Mouse (Mus musculus): ENCODE data around the gene Camsap1.

Camsap1 gene

GRCm38 (mm10) chr2:25977587-25978239 lies 5.4 kb downstream of the Camsap1 start:
- no peak for DNase-seq

DNA sequence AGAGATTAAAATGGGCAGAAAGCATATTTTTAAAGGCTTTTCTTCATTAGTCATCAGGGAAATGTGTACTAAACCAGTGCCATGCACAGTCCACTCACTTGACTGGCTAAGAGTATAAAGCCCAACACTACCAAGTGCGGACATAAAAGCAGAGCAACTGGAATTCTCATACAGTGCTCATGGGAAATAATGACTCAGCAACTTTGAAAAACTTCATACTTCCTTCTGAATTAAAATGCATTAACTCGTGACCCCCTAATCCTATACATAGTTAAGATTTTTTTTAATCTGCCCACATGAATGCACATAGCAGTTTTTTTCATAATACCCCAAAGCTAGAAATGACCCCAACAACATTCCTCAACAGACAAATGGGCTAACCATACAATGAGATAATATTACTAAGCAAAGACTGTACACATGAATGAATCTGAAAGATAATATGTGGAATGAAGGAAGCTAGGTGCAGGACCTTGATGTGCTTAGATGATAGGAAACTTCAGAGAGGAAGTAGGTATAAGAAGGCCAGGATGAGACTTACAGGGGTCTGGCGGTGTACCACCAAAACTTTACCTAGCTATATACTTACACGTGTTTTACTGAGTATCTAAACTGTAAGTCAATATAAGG lies 7.8 kb downstream of the Camsap1 start:
- DNase-seq = no peak

DNA sequence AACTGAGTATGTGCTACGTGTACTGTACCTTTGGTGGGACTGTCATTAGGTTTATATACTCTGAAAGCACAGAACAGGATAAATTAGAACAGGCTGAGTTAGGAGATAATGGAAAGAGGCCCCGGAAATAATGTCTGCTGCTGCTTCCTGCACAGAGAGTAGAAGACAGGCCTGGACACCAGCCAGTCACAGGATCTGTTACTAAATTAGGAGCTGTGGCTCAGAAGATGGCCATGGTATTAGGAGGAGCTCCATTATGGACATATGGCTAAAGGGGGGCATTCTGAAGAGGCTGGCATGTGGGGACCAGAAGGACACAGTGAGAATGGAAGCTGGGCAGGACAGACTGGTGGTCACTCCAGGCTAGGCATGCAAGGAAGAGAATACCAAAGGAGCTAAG lies 12.7 kb downstream of the Camsap1 start:
- peak; percentile 70 for DNase-seq

DNA sequence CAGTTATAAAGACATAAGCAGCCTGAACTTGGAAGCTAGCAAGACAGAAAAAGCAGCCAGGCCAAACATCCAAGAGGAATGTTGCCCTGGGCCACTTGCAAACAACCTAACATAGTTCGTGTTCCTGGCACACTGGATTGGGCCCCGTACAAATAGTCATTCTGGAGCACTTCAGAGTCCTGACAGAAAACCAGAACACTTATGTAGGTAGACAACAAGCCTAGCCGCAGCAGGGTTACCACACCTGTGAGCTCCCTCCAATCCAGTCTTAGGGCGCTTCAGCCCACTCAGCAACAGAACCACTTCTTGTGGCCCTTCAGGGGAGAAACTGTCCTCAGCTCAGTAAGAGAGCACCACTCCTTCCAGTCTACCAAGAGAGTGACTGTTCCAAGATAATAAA lies 13.8 kb downstream of the Camsap1 start:
- DNase-seq = no peak

DNA sequence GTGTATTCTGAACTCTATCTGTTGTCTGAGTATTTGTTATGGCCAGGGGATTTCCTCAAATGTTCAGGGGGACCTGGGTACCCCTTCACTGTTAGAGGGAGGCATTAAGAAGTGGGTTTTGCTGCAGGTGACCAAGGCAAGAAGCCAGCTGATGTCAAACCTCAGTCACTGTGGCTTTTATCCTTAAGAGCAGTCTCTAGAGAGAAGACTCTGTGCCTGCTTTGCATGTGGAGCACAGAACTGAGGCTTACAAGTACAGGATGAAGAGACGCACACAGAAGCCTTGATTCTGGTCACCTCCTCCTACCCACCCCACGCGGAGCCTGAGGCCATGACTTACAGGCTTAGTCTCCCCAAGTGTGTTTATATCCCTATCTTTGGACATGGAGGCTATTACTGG lies 33.8 kb downstream of the Camsap1 start:
- no peak for DNase-seq

- no peak for DNase-seq
These were observed 35.1 kb downstream of the Camsap1 start for GRCm38 (mm10) chr2:25947950-25948349.

GRCm38 (mm10) chr2:25943822-25944221 lies 39.3 kb downstream of the Camsap1 start:
- DNase-seq = no peak

DNA sequence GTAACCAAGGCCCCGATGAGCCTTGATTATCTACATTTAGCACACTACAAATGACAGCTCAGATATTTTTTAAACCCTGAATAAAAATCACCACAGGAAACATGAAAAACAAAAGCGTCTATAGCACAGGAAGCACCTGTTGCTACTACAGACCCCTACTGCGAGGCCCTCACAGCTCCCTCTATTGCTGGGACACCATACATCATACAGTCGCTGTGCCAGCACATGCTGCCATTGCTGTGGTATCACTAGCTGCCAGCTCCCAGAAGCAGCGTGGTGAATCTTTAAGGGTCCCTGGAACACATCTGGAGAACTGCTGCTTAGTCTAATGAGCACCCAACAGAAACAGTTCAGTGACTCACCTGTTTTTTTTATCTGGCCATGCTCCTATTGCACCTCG lies 42.6 kb downstream of the Camsap1 start:
- DNase-seq = no peak

DNA sequence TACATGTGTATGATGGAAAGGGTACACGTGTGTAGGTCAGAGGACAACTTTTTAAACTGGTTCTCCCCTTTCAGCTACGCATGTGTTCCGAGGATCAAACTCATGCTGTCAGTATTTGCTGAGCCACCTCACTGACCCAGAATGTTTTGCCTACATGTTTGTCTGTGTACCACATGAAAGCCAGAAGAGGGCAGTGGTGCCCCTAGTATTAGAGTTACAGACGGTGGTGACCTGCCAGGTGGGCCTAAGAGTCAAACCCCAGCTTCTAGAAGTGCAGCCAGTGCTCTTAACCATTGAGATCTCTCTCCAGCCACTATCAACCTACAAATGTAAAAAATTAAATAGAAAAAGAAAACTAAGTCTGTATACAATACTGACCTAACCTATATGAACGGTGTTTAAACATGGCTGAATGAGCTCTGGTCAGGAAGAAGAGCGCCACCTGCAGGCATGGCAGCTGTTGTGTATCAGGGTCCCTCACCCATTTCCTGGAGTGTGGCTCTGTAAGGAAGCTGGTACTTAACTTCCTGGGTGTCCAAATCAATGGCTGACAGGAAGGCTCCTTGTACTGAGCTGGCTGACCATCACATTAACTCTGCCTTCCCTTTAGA lies 51.7 kb downstream of the Camsap1 start:
- no peak for DNase-seq

- DNase-seq = no peak
These were observed 55.3 kb downstream of the Camsap1 start for GRCm38 (mm10) chr2:25927821-25928220.

DNA sequence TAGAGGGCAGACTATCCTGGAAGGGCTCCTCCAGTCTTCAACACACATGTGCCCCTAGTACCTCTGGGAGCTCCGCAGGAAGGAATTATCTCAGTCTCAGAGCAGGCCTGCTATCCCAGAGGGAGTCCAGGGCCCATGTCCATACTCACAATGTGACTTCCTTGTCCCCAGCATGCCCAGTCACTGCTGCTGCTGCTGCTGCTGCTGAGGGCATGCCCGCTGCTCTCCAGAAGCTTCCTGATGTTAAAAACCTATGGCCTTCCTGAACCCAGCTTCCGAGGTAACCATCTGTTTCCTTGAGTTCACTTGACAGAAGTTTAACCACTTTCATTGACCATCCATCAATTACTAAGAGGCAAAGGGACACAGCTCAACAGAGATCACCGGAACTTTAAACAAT lies 58.1 kb downstream of the Camsap1 start:
- DNase-seq = no peak

DNA sequence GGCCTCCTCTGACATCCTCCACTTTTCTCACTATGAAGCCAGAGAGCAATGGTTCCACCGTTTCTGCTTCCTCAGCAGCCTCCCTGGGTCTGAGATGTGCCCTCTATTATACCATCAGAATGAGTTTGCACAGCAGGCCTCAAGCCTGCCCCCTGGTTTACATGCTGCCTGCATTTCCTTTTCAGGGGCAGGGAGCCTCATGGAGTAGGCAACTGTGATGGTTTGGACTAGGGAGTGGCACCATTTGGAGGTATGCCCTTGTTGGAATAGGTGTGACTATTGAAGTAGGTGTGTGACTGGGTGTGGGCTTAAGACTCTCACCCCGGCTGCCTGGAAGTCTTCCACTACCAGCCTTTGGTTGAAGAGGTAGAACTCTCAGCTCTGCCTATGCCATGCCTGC lies 59.3 kb downstream of the Camsap1 start:
- no peak for DNase-seq

DNA sequence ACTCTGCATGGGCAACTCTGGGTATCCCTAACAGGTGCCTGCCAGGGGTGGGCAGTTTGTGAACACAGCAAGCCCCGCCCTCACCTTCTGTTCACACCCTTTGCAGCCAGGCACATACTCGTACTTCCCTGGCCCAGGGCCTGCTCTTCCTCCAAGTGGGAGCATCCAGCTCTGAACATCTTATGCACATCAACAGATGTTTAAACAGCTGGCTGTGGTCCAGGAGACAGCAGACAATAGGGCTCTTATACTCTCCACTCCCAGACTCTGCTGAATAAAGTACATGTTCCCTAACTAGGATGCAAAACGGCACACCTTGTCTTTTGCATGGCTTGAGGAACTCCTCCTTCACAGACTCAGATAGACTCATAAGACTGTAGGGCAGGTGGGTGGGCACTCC lies 63.1 kb downstream of the Camsap1 start:
- peak; percentile 31 for DNase-seq

DNA sequence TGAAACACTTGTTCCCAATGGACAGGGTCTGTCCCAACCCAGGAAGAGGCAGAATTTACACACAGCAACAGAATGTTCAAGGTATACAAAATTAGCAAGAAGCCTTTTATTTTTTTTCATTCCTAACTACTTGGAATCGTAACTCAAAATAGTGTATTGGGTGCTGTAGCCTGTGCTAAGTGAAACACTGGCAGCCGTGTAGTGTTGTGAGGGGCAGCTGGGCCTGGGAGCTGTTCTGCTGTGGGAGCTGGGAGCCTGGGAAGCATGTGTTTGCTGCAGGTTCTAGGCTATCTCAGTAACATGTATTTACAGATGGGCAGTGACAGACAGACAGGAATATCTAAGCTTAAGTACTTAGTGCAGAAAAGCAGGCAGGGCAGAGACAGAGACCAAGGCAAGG lies 64.7 kb downstream of the Camsap1 start:
- DNase-seq = no peak

DNA sequence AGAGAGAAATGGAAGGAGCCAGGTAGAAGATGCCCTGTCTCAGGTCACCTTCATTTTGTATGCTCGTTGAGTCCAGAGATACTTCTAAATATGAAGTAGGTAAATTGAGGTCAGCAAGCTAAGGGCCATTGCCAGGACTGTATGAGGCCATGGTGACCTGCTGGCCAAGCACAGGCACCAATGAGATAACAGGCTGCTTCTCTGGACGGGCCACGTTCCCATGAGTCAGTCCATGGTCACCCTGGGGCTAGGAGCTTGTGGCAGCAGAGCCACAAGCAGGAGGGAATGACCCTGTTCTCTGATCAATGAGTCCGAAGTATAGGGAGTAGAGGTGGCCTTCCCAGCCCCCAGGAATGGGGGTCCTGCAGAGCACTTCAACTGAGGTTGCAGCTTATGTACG lies 68.3 kb downstream of the Camsap1 start:
- no peak for DNase-seq

GRCm38 (mm10) chr2:25914201-25914600 lies 68.9 kb downstream of the Camsap1 start:
- DNase-seq = no peak

GRCm38 (mm10) chr2:25913247-25913646 lies 69.8 kb downstream of the Camsap1 start:
- DNase-seq = no peak

GRCm38 (mm10) chr2:25909872-25910271 lies 73.2 kb downstream of the Camsap1 start:
- DNase-seq = no peak

GRCm38 (mm10) chr2:25898970-25899369 lies 84.1 kb downstream of the Camsap1 start:
- no peak for DNase-seq

- no peak for DNase-seq
These were observed 90.6 kb downstream of the Camsap1 start for GRCm38 (mm10) chr2:25892440-25892839.

GRCm38 (mm10) chr2:25888144-25888543 lies 94.9 kb downstream of the Camsap1 start:
- DNase-seq = no peak

- no peak for DNase-seq
These were observed 95.9 kb downstream of the Camsap1 start for GRCm38 (mm10) chr2:25887226-25887625.

DNA sequence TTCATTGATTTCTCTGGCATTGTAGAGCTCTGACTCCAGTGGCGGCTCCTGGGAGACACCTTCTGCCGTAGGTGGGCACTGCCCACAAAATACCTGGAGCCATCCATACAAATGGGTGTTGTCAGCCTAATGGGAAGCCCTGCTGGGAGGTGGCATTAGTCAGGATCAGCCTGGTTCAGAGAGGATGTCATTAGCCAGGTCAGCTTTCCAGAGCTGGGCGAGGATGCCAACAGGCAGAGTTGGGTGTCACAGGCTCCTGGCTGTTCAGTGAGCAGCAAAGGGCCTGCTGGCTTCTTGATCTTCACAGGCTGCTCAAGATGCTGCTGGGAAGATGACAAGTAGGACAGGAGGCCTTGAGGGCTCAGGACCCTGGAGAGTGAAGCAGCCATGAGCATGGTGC lies 98.3 kb downstream of the Camsap1 start:
- no peak for DNase-seq

DNA sequence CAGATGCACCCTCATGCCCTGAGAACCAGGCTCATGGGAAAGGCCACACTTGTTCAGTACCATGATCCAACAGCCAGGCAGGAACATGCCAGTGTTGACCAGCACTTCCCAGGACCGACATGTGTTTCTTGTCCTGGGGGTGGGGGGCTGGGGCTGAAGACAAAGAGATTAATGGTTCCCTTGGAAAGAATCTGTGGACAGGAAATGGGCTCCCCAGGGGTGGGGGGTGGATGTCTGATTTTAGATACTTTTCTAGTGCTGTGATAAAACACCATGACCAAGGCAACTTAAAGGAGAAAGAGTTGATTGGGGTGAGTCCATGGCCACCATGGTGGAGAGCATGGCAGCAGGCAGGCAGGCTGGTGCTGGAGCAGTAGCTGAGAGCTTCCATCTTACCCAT lies 100.8 kb downstream of the Camsap1 start:
- no peak for DNase-seq

- peak; percentile 24 for DNase-seq
These were observed 104.0 kb downstream of the Camsap1 start for GRCm38 (mm10) chr2:25879061-25879460.

Measured in layer of hippocampus, adult 9-11 months (tissue).